Mouse (Mus musculus): ENCODE results near the gene Arrdc4. TPM values are rescaled to one million over a fixed set of nuclear protein-coding genes. Genes with fewer than 3 reads are reported as not detected.

The Arrdc4 gene
- polyA plus RNA-seq (2021; fragmentation: Nextera tagmentation): 9.9 and 10.0 TPM in 2 replicates
- long read RNA-seq, experiment 1, transcript Arrdc4-202 (5 exons, 1,129 nt): major isoform, 13 of 20 reads
- long read RNA-seq, experiment 1, transcript Arrdc4-201 (8 exons, 3,905 nt): minor isoform, 5 of 20 reads
- long read RNA-seq, experiment 1, partial matches to known transcripts: 1 of 20 reads
- long read RNA-seq, experiment 1, other reads (novel, unspliced or antisense): 1 of 20 reads
- long read RNA-seq, experiment 2, transcript Arrdc4-201 (8 exons, 3,905 nt): major isoform, 34 of 39 reads
- long read RNA-seq, experiment 2, partial matches to known transcripts: 0 of 39 reads
- long read RNA-seq, experiment 2, other reads (novel, unspliced or antisense): 2 of 39 reads

DNA sequence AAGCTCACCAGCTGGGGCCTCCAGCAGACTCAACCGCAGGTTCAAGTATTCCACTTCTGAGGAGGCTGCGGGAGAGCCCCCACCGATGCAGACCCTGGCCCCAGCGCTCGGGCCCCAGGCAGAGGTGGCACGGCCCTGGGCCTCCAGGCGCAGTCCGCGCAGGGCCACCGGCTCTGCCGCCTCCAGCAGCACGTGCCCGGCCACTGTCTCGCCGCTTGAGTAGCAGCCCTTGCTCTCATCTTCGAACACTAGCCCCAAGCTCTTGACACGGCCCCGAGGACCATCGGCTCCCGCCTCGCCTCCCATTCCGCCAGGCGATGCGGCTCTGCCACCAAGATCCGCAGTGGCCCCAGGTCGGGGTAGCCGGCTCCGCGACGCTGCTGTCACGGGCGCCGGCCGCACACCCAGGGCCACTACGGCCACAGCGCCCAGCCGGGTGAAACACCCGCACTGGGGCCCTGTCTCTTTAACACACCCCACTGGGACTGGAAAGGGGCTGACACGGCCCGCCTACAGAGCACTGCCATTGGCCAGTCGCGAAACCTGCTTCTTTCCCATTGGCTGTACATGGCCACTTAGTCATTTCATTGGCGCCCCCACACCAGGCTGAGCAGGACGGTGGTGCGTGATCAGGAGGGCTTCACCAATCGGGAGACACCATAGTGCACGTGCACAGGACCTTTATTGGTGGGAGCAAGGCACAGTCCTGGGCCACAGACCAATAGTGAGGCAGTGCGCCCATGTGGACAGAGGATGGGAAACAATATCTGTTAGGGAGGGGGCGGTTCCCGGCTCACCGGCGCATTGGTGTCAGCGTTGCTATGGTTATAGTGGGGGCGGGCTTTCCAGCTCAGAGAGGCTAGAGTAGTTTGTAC is at the start of gene Arrdc4:
TSS of gene Arrdc4 (minus strand) at position 481 of the 875 bp plus-strand sequence.

